Mouse (Mus musculus) embryonic facial prominence, embryonic 11.5 days (tissue): ENCODE results near the gene Clasp1. TPM values are rescaled to one million over a fixed set of nuclear protein-coding genes. Genes with fewer than 3 reads are reported as not detected.

Experiments
- ATAC-seq: fragments of 200-750 bp; cut with Nextera tagmentation; replicated peaks from 2 replicates; pipeline ENCODE4 v1.8.0; 2017; ENCODE audit warnings: low read depth; ENCODE audit not compliant: insufficient number of reproducible peaks, low FRiP score, low TSS enrichment
- DNase-seq: peaks from one replicate; pipeline ENCODE4 v3.0.0-alpha.2; 2015; ENCODE audit warnings: low spot score
- H3K27ac ChIP-seq: fragments of 300-500 bp; sonication (generic); replicated peaks from 2 replicates; pipeline ENCODE4 v1.5.1; 2014; ENCODE audit warnings: mild to moderate bottlenecking, low read depth, low read length, control low read depth
- H3K27me3 ChIP-seq: fragments of 300-500 bp; sonication (generic); 2 replicates; pipeline ENCODE4 v1.6.1; 2014; ENCODE audit warnings: mild to moderate bottlenecking, low read length, moderate library complexity, mixed read lengths; ENCODE audit not compliant: control insufficient read depth, insufficient read depth
- H3K36me3 ChIP-seq: fragments of 300-500 bp; sonication (generic); replicated peaks from 2 replicates; pipeline ENCODE4 v1.6.1; 2014; ENCODE audit warnings: low read depth, mild to moderate bottlenecking, low read length, moderate library complexity, mixed read lengths; ENCODE audit not compliant: control insufficient read depth, insufficient read depth
- H3K4me1 ChIP-seq: fragments of 300-500 bp; sonication (generic); 2 replicates; pipeline ENCODE4 v1.6.1; 2014; ENCODE audit warnings: low read length, mixed read lengths; ENCODE audit not compliant: control insufficient read depth, insufficient read depth
- H3K4me2 ChIP-seq: fragments of 300-500 bp; sonication (generic); 2 replicates; pipeline ENCODE4 v1.6.1; 2014; ENCODE audit warnings: low read depth, mild to moderate bottlenecking, control low read depth, low read length, moderate library complexity
- H3K4me3 ChIP-seq: fragments of 300-500 bp; sonication (generic); 2 replicates; pipeline ENCODE4 v1.5.1; 2014; ENCODE audit warnings: low read depth, low read length, control low read depth
- H3K9ac ChIP-seq: fragments of 300-500 bp; sonication (generic); replicated peaks from 2 replicates; pipeline ENCODE4 v1.6.1; 2014; ENCODE audit warnings: mild to moderate bottlenecking, control low read depth, low read length
- H3K9me3 ChIP-seq: fragments of 300-500 bp; sonication (generic); replicated peaks from 2 replicates; pipeline ENCODE4 v1.6.1; 2016; ENCODE audit warnings: mild to moderate bottlenecking, low read length, inconsistent platforms, mixed read lengths; ENCODE audit not compliant: control insufficient read depth
- WGBS: fragments of 180-500 bp; shearing (Covaris S2); extraction: QIAGEN DNeasy Blood & Tissue Kit; methylation state at CpG from one replicate; pipeline ENCODE4 v1.1.7; 2014; 5-methylcytosine and 5-hydroxymethylcytosine counted together
- polyA plus RNA-seq: library from polyadenylated mRNA; unstranded; fragments of >200 nt; fragmentation: Nextera tagmentation; extraction: Ambion mirVana; gene quantifications from 2 replicates; pipeline ENCODE4 v1.2.1, GENCODE M21; 2014

The Clasp1 gene
- polyA plus RNA-seq, 1 experiment from 2014 or later: 57.7 TPM

DNA sequence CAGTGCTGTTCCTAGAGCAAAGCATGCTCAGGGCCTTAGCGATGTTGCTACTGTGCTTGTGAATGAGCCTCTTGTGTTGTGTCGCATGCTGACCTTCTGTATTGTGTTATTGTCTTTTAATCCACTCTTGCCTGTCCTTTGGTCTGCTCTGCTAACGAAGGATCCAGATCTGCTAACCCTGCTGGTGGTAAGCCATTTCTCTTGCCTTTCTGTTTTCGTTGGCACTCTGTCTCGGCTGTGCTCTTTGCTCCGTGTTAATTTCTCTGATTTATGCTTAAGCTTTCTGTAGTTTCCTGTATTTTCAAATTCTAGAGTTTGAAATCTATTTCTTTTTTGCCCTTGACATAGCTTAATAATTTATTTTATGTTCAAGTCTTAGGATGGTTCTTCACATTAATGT lies 134.3 kb downstream of the Clasp1 start:
- no peak for ATAC-seq
- Histone ChIP-seq H3K4me3 (no peak overlapping the region), H3K36me3 (peaks cover 7% of the 10 kb centered on the region)

DNA sequence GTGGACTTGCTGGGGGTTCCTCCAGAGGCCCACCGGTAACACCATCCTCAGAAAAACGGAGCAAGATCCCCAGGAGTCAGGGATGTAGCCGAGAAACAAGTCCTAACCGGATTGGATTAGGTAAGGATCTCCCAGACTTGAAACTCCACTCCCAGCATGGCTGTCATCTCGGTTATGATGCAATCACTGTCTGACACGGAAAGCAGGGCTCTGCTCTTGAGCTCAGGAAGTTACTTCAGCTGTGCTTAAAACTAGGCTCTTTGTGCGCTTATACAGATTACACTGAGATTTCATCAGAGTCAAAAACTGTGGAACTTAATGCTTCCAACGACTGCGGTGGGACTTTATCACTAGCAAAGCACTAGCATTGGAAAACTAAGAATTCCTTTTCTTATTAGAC lies 136.5 kb downstream of the Clasp1 start:
- H3K9me3 ChIP-seq: no peaks in the 10 kb centered on the region
- H3K4me1 ChIP-seq: no peaks in the 10 kb centered on the region
- H3K27me3 ChIP-seq: no peaks in the 10 kb centered on the region
- peaks cover 17% of the 10 kb centered on the region for H3K36me3 ChIP-seq
- no peak overlapping the region for H3K4me2 ChIP-seq
- H3K4me3 ChIP-seq: no peak overlapping the region
- DNase-seq (no peak), ATAC-seq (no peak)
- H3K9ac ChIP-seq: no peak overlapping the region
- 87% methylated on average over 9 of the region's 9 CpGs for whole genome bisulfite sequencing
- no peak overlapping the region for H3K27ac ChIP-seq

More for the DNA sequence above, 134.3 kb downstream of the Clasp1 start:
- no peaks in the 10 kb centered on the region for H3K27me3 ChIP-seq
- H3K4me2 ChIP-seq: no peak overlapping the region
- WGBS: 82% methylated on average over 6 of the region's 6 CpGs
- DNase-seq: no peak
- H3K27ac ChIP-seq: no peak overlapping the region
- no peaks in the 10 kb centered on the region for H3K9me3 ChIP-seq
- H3K9ac ChIP-seq: no peak overlapping the region
- H3K4me1 ChIP-seq: no peaks in the 10 kb centered on the region

DNA sequence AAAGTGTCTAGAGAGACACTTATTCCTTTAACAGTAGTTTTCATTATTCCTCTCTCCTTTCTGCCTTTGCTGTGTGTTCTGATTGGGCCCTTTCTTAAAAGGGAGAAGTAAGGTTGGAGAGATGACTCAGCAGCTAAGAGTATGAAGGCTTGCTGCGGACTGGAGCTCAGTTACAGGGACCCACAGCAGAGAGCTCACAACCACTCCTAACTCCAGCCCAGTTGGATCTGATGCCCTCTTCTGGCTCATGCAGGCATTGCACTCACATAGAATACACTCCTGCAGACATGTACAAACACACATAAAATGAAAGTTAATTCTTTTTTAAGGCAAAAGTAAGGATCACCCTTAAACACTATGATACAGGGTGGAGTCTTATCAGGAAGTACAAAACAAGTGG lies 140.4 kb downstream of the Clasp1 start:
- no peak for ATAC-seq
- 94% methylated on average over 1 of the region's 1 CpGs for WGBS
- H3K27ac ChIP-seq: no peak overlapping the region

DNA sequence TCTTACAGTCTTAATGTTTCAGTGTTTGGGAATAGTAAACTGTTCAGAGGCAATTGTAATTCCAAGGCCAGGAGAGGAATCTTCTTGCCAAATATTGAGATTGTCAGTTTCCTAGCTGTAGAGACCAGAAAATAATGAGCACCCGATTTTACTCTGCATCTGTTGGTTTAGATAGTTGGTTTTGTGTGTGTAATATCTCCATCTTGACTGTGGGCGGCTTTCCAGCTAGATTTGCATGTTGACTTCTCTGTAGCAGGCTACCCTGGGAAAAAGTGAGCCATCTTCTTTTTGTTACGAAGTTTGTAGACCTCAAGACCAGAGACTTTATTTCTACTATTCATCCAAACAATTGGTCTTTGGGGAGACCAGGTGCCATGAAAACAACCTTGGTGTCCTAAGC lies 142.4 kb downstream of the Clasp1 start:
- Histone ChIP-seq H3K4me1 (no peaks in the 10 kb centered on the region), H3K4me2 (no peak overlapping the region), H3K36me3 (peaks cover 14% of the 10 kb centered on the region), H3K9ac (no peak overlapping the region), H3K9me3 (no peaks in the 10 kb centered on the region), H3K27ac (no peak overlapping the region), H3K27me3 (no peaks in the 10 kb centered on the region), H3K4me3 (no peak overlapping the region)
- 88% methylated on average over 3 of the region's 3 CpGs for WGBS
- DNase-seq (no peak), ATAC-seq (no peak)

More for the DNA sequence above, 140.4 kb downstream of the Clasp1 start:
- Histone ChIP-seq H3K9ac (no peak overlapping the region), H3K36me3 (peaks cover 16% of the 10 kb centered on the region), H3K4me3 (no peak overlapping the region), H3K9me3 (no peaks in the 10 kb centered on the region), H3K4me2 (no peak overlapping the region), H3K4me1 (no peaks in the 10 kb centered on the region), H3K27me3 (no peaks in the 10 kb centered on the region)
- DNase-seq: no peak

DNA sequence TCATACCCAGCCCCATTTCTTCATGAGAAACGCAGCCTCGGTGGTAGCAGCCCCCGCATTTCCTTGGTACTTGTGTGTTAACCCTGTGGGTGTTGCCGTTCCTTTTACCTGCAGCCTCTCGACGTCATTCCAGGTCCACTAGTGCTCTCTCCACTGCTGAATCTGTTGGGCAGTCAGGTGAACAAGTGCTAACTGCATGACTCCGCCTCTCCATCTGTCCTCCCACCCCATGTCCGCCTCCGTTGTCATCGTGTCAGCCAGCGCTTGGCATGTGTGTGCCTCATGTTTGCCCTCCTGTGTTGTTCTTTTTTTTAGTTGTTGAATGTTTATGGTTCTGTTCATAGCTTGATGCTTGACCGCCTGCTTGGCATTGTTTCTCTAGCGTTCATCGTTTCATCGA lies 147.2 kb downstream of the Clasp1 start:
- Histone ChIP-seq H3K4me1 (no peaks in the 10 kb centered on the region), H3K4me2 (no peak overlapping the region), H3K9ac (no peak overlapping the region), H3K27me3 (no peaks in the 10 kb centered on the region), H3K4me3 (no peak overlapping the region), H3K27ac (no peak overlapping the region), H3K9me3 (no peaks in the 10 kb centered on the region), H3K36me3 (peaks cover 2% of the 10 kb centered on the region)
- DNase-seq (no peak), ATAC-seq (no peak)
- 92% methylated on average over 15 of the region's 15 CpGs for WGBS

- WGBS: 86% methylated on average over 6 of the region's 6 CpGs
- no peaks in the 10 kb centered on the region for H3K4me1 ChIP-seq
- ATAC-seq (no peak), DNase-seq (no peak)
- H3K4me2 ChIP-seq: no peak overlapping the region
- no peaks in the 10 kb centered on the region for H3K9me3 ChIP-seq
- no peak overlapping the region for H3K27ac ChIP-seq
- no peaks in the 10 kb centered on the region for H3K27me3 ChIP-seq
- H3K9ac ChIP-seq: no peak overlapping the region
- H3K4me3 ChIP-seq: no peak overlapping the region
- peaks cover 2% of the 10 kb centered on the region for H3K36me3 ChIP-seq
These were observed 150.2 kb downstream of the Clasp1 start for GRCm38 (mm10) chr1:118539046-118539445.

DNA sequence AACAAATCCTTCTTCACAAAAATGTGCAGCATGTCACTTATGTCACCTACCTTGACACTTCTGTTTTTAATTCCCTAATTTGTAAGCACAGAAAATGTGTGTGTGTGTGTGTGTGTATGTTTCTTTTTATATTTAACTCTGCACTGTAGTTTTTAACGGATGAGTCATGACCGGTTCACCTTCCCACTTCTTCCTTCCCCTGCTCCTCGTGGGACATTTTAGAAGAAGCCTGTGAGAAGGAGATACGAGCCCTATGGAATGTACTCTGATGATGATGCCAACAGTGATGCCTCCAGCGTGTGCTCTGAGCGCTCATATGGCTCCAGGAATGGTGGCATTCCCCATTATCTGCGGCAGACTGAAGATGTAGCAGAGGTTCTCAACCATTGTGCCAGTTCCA lies 154.0 kb downstream of the Clasp1 start:
- Histone ChIP-seq H3K27me3 (no peaks in the 10 kb centered on the region), H3K9me3 (no peaks in the 10 kb centered on the region), H3K27ac (no peak overlapping the region), H3K4me3 (no peak overlapping the region), H3K36me3 (peaks cover 8% of the 10 kb centered on the region), H3K4me1 (no peaks in the 10 kb centered on the region), H3K4me2 (no peak overlapping the region), H3K9ac (no peak overlapping the region)
- 93% methylated on average over 7 of the region's 7 CpGs for WGBS
- DNase-seq: no peak
- ATAC-seq: no peak

DNA sequence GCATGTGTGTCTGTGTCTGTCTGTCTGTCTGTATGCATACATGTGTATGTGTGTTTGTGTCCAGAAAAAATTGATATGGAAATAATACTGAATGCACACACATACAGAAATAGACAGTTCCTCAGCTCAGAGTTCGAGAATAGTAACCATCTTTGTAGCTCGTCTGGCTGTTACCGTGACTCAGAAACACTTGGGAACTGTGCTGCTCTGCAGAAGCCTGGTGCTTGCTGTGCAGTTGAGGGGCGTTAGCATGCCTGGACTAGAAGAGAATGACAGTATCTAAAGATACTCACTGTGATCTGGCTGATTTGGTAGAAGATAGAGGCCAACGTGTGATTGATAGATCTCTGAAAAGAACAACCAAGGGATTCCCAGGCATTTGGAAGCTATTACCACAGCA lies 159.9 kb downstream of the Clasp1 start:
- no peak for DNase-seq
- Histone ChIP-seq H3K4me3 (no peak overlapping the region), H3K27ac (no peak overlapping the region), H3K4me2 (no peak overlapping the region), H3K9me3 (no peaks in the 10 kb centered on the region), H3K27me3 (no peaks in the 10 kb centered on the region), H3K4me1 (no peaks in the 10 kb centered on the region), H3K36me3 (peaks cover 16% of the 10 kb centered on the region), H3K9ac (no peak overlapping the region)
- no peak for ATAC-seq
- WGBS: 91% methylated on average over 5 of the region's 5 CpGs
